Mouse (Mus musculus): ENCODE measurements at regions not wholly inside any gene's neighbourhood (a gene's known extent, or its start where the extent isn't known, plus 50 kb on each side); places are given as distances from the start of the nearest gene placed in this dataset.

GRCm38 (mm10) chr14:99383170-99383569 is 84.7 kb downstream of the Klf5 start:
- no peak overlapping the region for H3K9ac ChIP-seq (ENCODE audit: low read length)
- H3K9me3 ChIP-seq (ENCODE audit: control insufficient read depth, low read length), result no peaks in the 10 kb centered on the region
- H3K27me3 ChIP-seq (ENCODE audit: control insufficient read depth, insufficient read depth, low read length), result no peaks in the 10 kb centered on the region
- ATAC-seq (replicated peaks; ENCODE audit: low FRiP score), result no peak
- no peak for DNase-seq (ENCODE audit: low spot score)
- 89% methylated on average over 6 of the region's 6 CpGs for WGBS
- H3K4me2 ChIP-seq (ENCODE audit: low read depth, low read length, severe bottlenecking), result no peak overlapping the region
- H3K36me3 ChIP-seq (ENCODE audit: control insufficient read depth, insufficient read depth, low read length), result no peaks in the 10 kb centered on the region
- no peak overlapping the region for H3K4me3 ChIP-seq (ENCODE audit: low read depth, low read length)
- no peaks in the 10 kb centered on the region for H3K4me1 ChIP-seq (replicated peaks; ENCODE audit: control insufficient read depth, insufficient read depth, low read length)
- H3K27ac ChIP-seq (ENCODE audit: low read depth, low read length), result no peak overlapping the region

DNA sequence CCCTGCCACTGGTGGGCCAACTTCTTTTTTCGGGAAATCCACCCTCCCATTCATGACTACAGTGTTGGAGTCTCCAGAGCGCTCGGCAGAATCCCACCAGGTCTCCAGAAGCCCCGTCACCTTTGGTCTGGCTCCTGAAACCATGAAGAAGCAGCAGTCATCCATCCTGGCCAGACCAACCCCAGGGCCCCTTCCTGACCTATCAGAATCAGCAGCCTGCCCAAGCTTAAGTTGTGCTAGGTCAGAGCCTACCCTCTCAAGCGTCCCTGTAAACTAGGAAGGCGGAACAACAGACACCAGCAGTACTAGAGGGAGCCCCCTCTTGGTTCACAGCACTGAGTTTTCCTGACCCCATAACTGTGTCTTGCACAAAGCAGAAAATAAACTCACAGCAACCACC is 89.1 kb downstream of the Klf5 start:
- DNase-seq (ENCODE audit: low spot score) (no peak), ATAC-seq (replicated peaks; ENCODE audit: low FRiP score) (no peak)
- WGBS, result 91% methylated on average over 6 of the region's 6 CpGs

GRCm38 (mm10) chr14:99389306-99389705 is 90.8 kb downstream of the Klf5 start:
- Histone ChIP-seq H3K4me2 (ENCODE audit: low read depth, low read length, severe bottlenecking) (no peak overlapping the region), H3K27me3 (ENCODE audit: control insufficient read depth, insufficient read depth, low read length) (no peaks in the 10 kb centered on the region), H3K36me3 (ENCODE audit: control insufficient read depth, insufficient read depth, low read length) (no peaks in the 10 kb centered on the region), H3K27ac (ENCODE audit: low read depth, low read length) (no peak overlapping the region), H3K4me1 (replicated peaks; ENCODE audit: control insufficient read depth, insufficient read depth, low read length) (no peaks in the 10 kb centered on the region), H3K9me3 (ENCODE audit: control insufficient read depth, low read length) (no peaks in the 10 kb centered on the region), H3K4me3 (ENCODE audit: low read depth, low read length) (no peak overlapping the region), H3K9ac (ENCODE audit: low read length) (no peak overlapping the region)
- DNase-seq (ENCODE audit: low spot score) (no peak), ATAC-seq (replicated peaks; ENCODE audit: low FRiP score) (no peak)
- WGBS, result 93% methylated on average over 5 of the region's 5 CpGs

More for the DNA sequence above, 89.1 kb downstream of the Klf5 start:
- Histone ChIP-seq H3K36me3 (ENCODE audit: control insufficient read depth, insufficient read depth, low read length) (no peaks in the 10 kb centered on the region), H3K27me3 (ENCODE audit: control insufficient read depth, insufficient read depth, low read length) (no peaks in the 10 kb centered on the region), H3K4me2 (ENCODE audit: low read depth, low read length, severe bottlenecking) (no peak overlapping the region), H3K9me3 (ENCODE audit: control insufficient read depth, low read length) (no peaks in the 10 kb centered on the region), H3K27ac (ENCODE audit: low read depth, low read length) (no peak overlapping the region), H3K4me3 (ENCODE audit: low read depth, low read length) (no peak overlapping the region), H3K9ac (ENCODE audit: low read length) (no peak overlapping the region), H3K4me1 (replicated peaks; ENCODE audit: control insufficient read depth, insufficient read depth, low read length) (no peaks in the 10 kb centered on the region)

- Histone ChIP-seq H3K4me1 (replicated peaks; ENCODE audit: control insufficient read depth, insufficient read depth, low read length) (no peaks in the 10 kb centered on the region), H3K27me3 (ENCODE audit: control insufficient read depth, insufficient read depth, low read length) (no peaks in the 10 kb centered on the region), H3K36me3 (ENCODE audit: control insufficient read depth, insufficient read depth, low read length) (no peaks in the 10 kb centered on the region), H3K4me3 (ENCODE audit: low read depth, low read length) (no peak overlapping the region), H3K27ac (ENCODE audit: low read depth, low read length) (no peak overlapping the region), H3K9ac (ENCODE audit: low read length) (no peak overlapping the region), H3K4me2 (ENCODE audit: low read depth, low read length, severe bottlenecking) (no peak overlapping the region), H3K9me3 (ENCODE audit: control insufficient read depth, low read length) (no peaks in the 10 kb centered on the region)
- ATAC-seq (replicated peaks; ENCODE audit: low FRiP score) (no peak), DNase-seq (ENCODE audit: low spot score) (no peak)
- WGBS, result 90% methylated on average over 7 of the region's 7 CpGs
These were observed 93.2 kb downstream of the Klf5 start for GRCm38 (mm10) chr14:99391700-99392099.

DNA sequence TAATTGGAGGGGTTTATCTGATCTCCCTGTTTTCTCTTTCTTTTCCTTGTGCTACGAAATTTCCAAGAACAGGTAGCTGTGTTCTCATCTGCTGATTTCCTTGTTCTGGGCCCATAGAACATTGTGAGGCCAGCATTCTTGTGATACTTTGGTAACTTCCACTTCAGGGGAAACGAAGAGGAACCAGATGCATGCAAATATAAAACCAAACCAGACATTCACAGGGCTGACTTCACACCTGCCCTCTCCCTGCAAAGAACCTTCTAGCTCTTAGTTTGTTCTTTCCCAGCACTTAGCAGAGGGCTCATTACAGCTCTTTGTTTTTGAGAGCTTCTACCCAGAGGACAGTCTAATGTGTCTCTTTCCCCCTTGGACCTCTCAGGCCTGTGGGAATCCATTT is 94.3 kb downstream of the Klf5 start:
- Histone ChIP-seq H3K9me3 (ENCODE audit: control insufficient read depth, low read length) (no peaks in the 10 kb centered on the region), H3K4me2 (ENCODE audit: low read depth, low read length, severe bottlenecking) (no peak overlapping the region), H3K36me3 (ENCODE audit: control insufficient read depth, insufficient read depth, low read length) (no peaks in the 10 kb centered on the region), H3K27ac (ENCODE audit: low read depth, low read length) (no peak overlapping the region), H3K4me3 (ENCODE audit: low read depth, low read length) (no peak overlapping the region), H3K4me1 (replicated peaks; ENCODE audit: control insufficient read depth, insufficient read depth, low read length) (no peaks in the 10 kb centered on the region), H3K9ac (ENCODE audit: low read length) (no peak overlapping the region), H3K27me3 (ENCODE audit: control insufficient read depth, insufficient read depth, low read length) (no peaks in the 10 kb centered on the region)
- ATAC-seq (replicated peaks; ENCODE audit: low FRiP score) (no peak), DNase-seq (ENCODE audit: low spot score) (no peak)
- 77% methylated on average over 2 of the region's 2 CpGs for WGBS

DNA sequence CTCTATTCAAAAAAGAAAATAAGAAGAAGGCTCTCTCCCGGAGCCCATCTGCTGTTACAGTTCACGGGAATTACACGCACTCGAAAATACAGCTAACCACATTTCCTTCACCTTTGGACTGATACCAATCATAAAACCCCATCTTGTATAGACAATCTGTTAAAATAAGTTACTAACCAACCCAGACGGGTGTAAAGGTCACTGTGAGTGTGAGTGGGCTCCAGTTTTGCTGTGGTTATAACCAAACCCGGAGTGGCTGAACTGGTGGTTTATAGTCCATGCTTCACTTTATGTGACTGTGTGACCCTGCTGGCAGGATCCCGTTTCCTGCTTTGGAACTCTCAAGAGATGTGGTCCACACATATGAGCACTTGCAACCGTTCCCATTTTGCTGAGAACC is 95.1 kb downstream of the Klf5 start:
- no peak for ATAC-seq (replicated peaks; ENCODE audit: low FRiP score)
- H3K4me2 ChIP-seq (ENCODE audit: low read depth, low read length, severe bottlenecking), result no peak overlapping the region
- H3K27ac ChIP-seq (ENCODE audit: low read depth, low read length), result no peak overlapping the region
- H3K9me3 ChIP-seq (ENCODE audit: control insufficient read depth, low read length), result no peaks in the 10 kb centered on the region
- DNase-seq (ENCODE audit: low spot score), result no peak
- WGBS, result 89% methylated on average over 8 of the region's 8 CpGs
- H3K4me1 ChIP-seq (replicated peaks; ENCODE audit: control insufficient read depth, insufficient read depth, low read length), result no peaks in the 10 kb centered on the region
- H3K36me3 ChIP-seq (ENCODE audit: control insufficient read depth, insufficient read depth, low read length), result no peaks in the 10 kb centered on the region
- no peak overlapping the region for H3K4me3 ChIP-seq (ENCODE audit: low read depth, low read length)
- no peak overlapping the region for H3K9ac ChIP-seq (ENCODE audit: low read length)
- no peaks in the 10 kb centered on the region for H3K27me3 ChIP-seq (ENCODE audit: control insufficient read depth, insufficient read depth, low read length)

GRCm38 (mm10) chr14:99403155-99403726 is 104.8 kb downstream of the Klf5 start:
- no peak overlapping the region for H3K27ac ChIP-seq (ENCODE audit: low read depth, low read length)
- no peak overlapping the region for H3K4me2 ChIP-seq (ENCODE audit: low read depth, low read length, severe bottlenecking)
- no peaks in the 10 kb centered on the region for H3K4me1 ChIP-seq (replicated peaks; ENCODE audit: control insufficient read depth, insufficient read depth, low read length)
- ATAC-seq (replicated peaks; ENCODE audit: low FRiP score) (no peak), DNase-seq (ENCODE audit: low spot score) (no peak)
- H3K36me3 ChIP-seq (ENCODE audit: control insufficient read depth, insufficient read depth, low read length), result no peaks in the 10 kb centered on the region
- 85% methylated on average over 6 of the region's 6 CpGs for WGBS
- no peaks in the 10 kb centered on the region for H3K9me3 ChIP-seq (ENCODE audit: control insufficient read depth, low read length)
- no peak overlapping the region for H3K9ac ChIP-seq (ENCODE audit: low read length)
- no peaks in the 10 kb centered on the region for H3K27me3 ChIP-seq (ENCODE audit: control insufficient read depth, insufficient read depth, low read length)
- H3K4me3 ChIP-seq (ENCODE audit: low read depth, low read length), result no peak overlapping the region

DNA sequence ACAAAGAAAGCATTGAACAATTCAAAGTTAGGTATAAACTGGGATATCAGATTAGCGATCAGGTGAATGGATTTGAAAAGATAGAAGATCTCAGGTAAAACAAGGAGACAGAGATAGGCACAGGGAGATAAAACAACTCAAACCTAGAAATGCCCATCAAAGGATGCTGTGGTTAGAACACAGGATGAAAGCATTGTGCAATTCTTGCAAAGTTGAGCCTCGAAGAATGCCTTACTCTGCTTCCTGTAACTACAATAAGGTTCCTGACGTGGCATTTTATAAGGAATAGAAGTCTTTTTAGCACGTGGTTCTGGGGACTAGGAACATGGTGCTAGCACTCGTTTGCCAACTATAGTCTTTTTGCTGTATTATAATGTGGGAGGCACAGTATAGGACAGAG is 106.7 kb downstream of the Klf5 start:
- Histone ChIP-seq H3K4me2 (ENCODE audit: low read depth, low read length, severe bottlenecking) (no peak overlapping the region), H3K4me1 (replicated peaks; ENCODE audit: control insufficient read depth, insufficient read depth, low read length) (no peaks in the 10 kb centered on the region), H3K27ac (ENCODE audit: low read depth, low read length) (no peak overlapping the region), H3K4me3 (ENCODE audit: low read depth, low read length) (no peak overlapping the region), H3K36me3 (ENCODE audit: control insufficient read depth, insufficient read depth, low read length) (no peaks in the 10 kb centered on the region), H3K9me3 (ENCODE audit: control insufficient read depth, low read length) (no peaks in the 10 kb centered on the region), H3K9ac (ENCODE audit: low read length) (no peak overlapping the region), H3K27me3 (ENCODE audit: control insufficient read depth, insufficient read depth, low read length) (no peaks in the 10 kb centered on the region)
- WGBS, result 83% methylated on average over 5 of the region's 5 CpGs
- no peak for DNase-seq (ENCODE audit: low spot score)
- no peak for ATAC-seq (replicated peaks; ENCODE audit: low FRiP score)

- ATAC-seq (replicated peaks; ENCODE audit: low FRiP score), result no peak
- Histone ChIP-seq H3K27ac (ENCODE audit: low read depth, low read length) (no peak overlapping the region), H3K4me3 (ENCODE audit: low read depth, low read length) (no peak overlapping the region), H3K9ac (ENCODE audit: low read length) (no peak overlapping the region), H3K4me1 (replicated peaks; ENCODE audit: control insufficient read depth, insufficient read depth, low read length) (no peaks in the 10 kb centered on the region), H3K36me3 (ENCODE audit: control insufficient read depth, insufficient read depth, low read length) (no peaks in the 10 kb centered on the region), H3K27me3 (ENCODE audit: control insufficient read depth, insufficient read depth, low read length) (no peaks in the 10 kb centered on the region), H3K4me2 (ENCODE audit: low read depth, low read length, severe bottlenecking) (no peak overlapping the region), H3K9me3 (ENCODE audit: control insufficient read depth, low read length) (no peaks in the 10 kb centered on the region)
- WGBS, result 79% methylated on average over 5 of the region's 5 CpGs
- DNase-seq (ENCODE audit: low spot score), result no peak
These were observed 113.3 kb downstream of the Klf5 start for GRCm38 (mm10) chr14:99411835-99412234.
